Mouse (Mus musculus) urinary bladder, adult 2 months (tissue): ENCODE results near the gene Anks4b. TPM values are rescaled to one million over a fixed set of nuclear protein-coding genes. Genes with fewer than 3 reads are reported as not detected.

Experiments used
- DNase-seq: peaks from one replicate; pipeline ENCODE4 v3.0.0; 2022; ENCODE audit warnings: low spot score
- polyA plus RNA-seq: library from polyadenylated mRNA; depleted of rRNA; stranded (reverse); fragments of >200 nt; gene quantifications from 2 replicates; pipeline ENCODE4 v1.2.3, GENCODE M21; 2012; rRNA removed

Gene Anks4b
- polyA plus RNA-seq, 1 experiment, result not detected

DNA sequence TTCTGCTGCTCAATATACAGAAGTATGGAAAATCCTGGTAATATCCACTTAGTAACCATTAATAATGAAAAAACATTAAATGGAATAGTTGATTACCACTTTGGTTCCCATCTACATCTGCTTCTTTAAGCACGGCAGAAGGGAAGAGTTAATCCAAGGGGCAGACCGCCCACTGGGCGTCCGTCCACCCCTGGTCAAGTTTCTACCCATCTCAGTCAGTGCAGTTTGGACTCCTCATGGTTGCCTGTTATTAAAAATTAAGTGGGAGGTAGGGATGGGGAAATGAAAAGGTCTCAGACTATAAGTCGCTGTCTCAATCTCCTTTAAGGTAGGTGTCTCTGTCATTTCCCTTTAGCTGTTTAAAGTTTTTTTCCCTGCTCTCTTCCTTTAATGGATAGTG lies 15.3 kb downstream of the Anks4b start:
- no peak for DNase-seq

GRCm38 (mm10) chr7:120189369-120190149 lies 15.9 kb downstream of the Anks4b start:
- no peak for DNase-seq

GRCm38 (mm10) chr7:120190150-120190665 lies 16.6 kb downstream of the Anks4b start:
- DNase-seq, result no peak

DNA sequence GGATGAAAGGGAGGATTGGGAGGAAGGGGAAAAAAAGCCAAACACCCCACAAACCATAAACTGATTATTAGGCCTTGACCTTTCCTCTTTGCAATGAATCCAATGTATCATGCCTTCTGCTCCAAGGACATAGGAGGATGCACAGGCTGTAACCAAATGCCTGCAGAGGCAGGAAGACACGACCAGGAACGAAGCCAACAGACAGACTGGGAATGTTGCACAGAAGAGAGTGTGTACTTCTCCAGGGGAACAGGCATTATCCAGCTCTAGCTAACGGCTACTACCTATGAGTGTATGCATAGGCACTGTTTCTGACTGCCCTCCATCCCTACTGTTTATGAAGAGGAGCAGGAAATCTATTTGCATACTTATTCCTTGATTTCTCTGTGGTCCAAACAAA lies 18.5 kb downstream of the Anks4b start:
- DNase-seq, result no peak

- no peak for DNase-seq
These were observed 19.2 kb downstream of the Anks4b start for GRCm38 (mm10) chr7:120192816-120193215.

DNA sequence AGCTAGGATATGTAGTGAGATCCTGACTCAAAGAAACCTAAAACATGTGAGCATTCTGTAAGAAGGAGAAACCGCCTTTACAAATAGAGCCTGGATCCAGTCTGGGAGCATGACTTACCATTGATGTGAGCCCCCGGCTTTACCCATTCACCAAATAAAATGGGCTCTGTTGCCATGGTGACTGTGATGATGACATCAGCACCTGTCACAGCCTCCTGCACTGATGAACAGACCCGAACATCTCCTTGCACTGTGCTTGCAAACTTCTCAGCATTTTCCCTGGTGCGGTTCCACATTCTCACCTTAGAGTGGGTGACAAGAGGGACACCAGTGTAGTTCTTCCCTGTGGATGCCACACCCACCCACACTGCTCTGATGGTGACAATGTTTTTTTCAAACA lies 21.5 kb downstream of the Anks4b start:
- no peak for DNase-seq

DNA sequence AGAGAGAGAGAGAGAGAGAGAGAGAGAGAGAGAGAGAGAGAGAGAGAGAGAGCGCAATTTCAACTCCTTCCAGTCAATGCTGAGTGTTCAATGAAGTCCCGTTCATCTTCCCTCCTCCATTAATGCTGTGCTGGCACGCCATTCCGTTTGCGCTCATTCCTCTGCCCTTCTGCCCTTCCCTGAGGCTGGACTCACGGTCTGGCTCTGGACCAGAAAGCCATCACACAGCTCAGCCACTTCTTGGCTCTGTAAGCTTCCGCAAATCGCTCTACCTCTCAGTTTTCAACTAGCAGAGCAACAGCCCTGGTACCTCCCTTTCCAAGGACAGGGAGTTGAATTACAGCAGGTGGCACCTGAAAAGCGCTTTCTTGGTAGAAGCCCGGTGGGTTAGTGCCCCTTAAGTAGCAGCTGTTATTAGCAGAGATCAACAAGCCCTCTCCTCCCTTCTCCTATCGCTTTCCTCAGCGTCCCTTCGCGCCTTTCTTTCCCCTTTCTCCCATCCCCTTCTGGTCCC lies 27.6 kb downstream of the Anks4b start:
- DNase-seq, result no peak

- no peak for DNase-seq
These were observed 28.1 kb downstream of the Anks4b start, which contains the start of gene Crym for GRCm38 (mm10) chr7:120201771-120202170. Gene Crym, minus strand, starts transcription at chr7:120202111.

DNA sequence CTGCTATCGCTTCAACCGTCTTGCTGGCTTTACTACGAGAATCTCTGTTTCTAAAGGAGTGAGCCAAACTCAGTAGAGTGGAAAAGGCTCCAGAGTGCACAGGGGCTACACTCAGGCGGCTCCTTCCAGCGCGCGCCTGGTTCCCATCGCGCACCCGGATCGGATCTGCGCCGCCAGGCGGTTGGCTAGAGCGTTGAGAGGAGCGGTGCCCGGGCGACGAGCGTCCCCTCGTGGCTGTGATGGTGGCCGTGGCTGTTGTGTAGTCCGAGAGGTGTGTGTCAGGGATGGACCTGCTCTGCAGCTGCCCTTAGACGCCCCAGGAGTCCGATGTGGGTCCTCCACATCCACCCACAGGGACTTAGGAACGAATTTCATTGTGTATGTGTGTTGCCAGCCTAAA lies 30.1 kb downstream of the Anks4b start, which contains the start of gene Abca14:
Gene Abca14 (plus strand): TSS at position 173 of the 400 bp plus-strand sequence.
- DNase-seq, result peak; percentile 81

DNA sequence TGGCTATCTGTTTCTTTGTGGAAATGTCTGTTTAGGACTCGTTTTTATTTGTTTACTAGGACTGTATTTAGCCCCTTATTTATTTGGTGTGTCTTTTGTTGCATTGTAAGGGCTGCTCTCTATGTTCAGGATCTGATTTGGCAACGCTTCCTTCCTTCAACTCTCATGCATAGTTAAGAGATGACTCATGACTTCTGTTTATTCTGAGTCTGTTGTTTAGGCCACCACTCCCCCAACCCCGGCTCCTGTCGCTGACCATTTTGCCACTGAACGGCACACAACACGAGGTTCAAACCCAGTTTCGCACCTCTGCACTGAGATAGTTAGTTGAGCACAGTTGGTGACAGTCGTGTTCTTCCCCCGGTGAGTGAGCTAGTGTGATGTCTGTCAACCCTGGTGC lies 32.3 kb downstream of the Anks4b start:
- DNase-seq, result no peak

DNA sequence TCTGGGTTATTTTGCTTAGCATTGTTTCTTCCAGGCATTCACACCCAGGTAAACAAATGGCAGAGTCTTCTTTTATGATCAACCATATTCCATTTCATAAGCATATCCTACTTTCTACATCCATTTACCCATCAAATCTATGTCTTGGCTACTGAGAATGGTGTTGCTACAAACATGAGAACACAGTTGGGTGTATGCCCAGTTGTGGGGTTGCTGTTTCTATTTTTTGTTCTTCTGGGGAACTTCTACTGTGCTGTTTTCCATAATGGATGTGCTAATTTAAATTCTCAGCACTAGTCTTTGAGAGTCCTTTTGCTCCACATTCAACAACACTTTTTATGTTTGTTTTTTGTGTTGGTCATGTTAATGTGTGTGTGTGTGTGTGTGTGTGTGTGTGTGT lies 54.9 kb downstream of the Anks4b start:
- no peak for DNase-seq

Other genes starting within 250 kb of the Anks4b start
- 0.01 TPM in 2 replicates for gene Dnah3, start 78.6 kb upstream of the Anks4b start, polyA plus RNA-seq
- gene Tmem159, start 71.5 kb upstream of the Anks4b start, polyA plus RNA-seq, result 97.7 and 112 TPM in 2 replicates
- not detected in 2 replicates for gene Zp2, start 28.6 kb upstream of the Anks4b start, polyA plus RNA-seq
- 1.5 and 1.9 TPM in 2 replicates for gene Crym, start 28.3 kb downstream of the Anks4b start, polyA plus RNA-seq
- gene Abca14, start 30.1 kb downstream of the Anks4b start, polyA plus RNA-seq, result 0.08 TPM in 1 of 2 replicates, not detected in the other
- gene Abca15, start 154.8 kb downstream of the Anks4b start, polyA plus RNA-seq, result not detected in 2 replicates
- not detected in 2 replicates for gene Abca16, start 235.8 kb downstream of the Anks4b start, polyA plus RNA-seq